Mouse (Mus musculus) midbrain, embryonic 15.5 days (tissue): Measurements from ENCODE around the gene Tspyl3. TPM values are rescaled to one million over a fixed set of nuclear protein-coding genes. Genes with fewer than 3 reads are reported as not detected.

ENCODE experiments used
- ATAC-seq: fragments of 200-750 bp; cut with Nextera tagmentation; replicated peaks from 2 replicates; pipeline ENCODE4 v1.8.0; 2017; ENCODE audit warnings: moderate TSS enrichment
- H3K27ac ChIP-seq: fragments of 300-500 bp; sonication (generic); 2 replicates; pipeline ENCODE4 v1.5.1; 2015; ENCODE audit warnings: mild to moderate bottlenecking, inconsistent platforms
- H3K27me3 ChIP-seq: fragments of 300-500 bp; sonication (generic); replicated peaks from 2 replicates; pipeline ENCODE4 v1.6.1; 2015; ENCODE audit warnings: inconsistent platforms
- H3K36me3 ChIP-seq: fragments of 300-500 bp; sonication (generic); replicated peaks from 2 replicates; pipeline ENCODE4 v1.6.1; 2015; ENCODE audit warnings: inconsistent platforms
- H3K4me1 ChIP-seq: fragments of 300-500 bp; sonication (generic); 2 replicates; pipeline ENCODE4 v1.6.1; 2015; ENCODE audit warnings: inconsistent platforms
- H3K4me2 ChIP-seq: fragments of 300-500 bp; sonication (generic); 2 replicates; pipeline ENCODE4 v1.6.1; 2015; ENCODE audit warnings: inconsistent platforms, mild to moderate bottlenecking, moderate library complexity
- H3K4me3 ChIP-seq: fragments of 300-500 bp; sonication (generic); 2 replicates; pipeline ENCODE4 v1.5.1; 2015; ENCODE audit warnings: mild to moderate bottlenecking, inconsistent platforms
- H3K9ac ChIP-seq: fragments of 300-500 bp; sonication (generic); 2 replicates; pipeline ENCODE4 v1.6.1; 2015; ENCODE audit warnings: mild to moderate bottlenecking, inconsistent platforms
- H3K9me3 ChIP-seq: fragments of 300-500 bp; sonication (generic); 2 replicates; pipeline ENCODE4 v1.6.1; 2016; ENCODE audit warnings: inconsistent platforms
- WGBS: fragments of 180-500 bp; shearing (Covaris S2); methylation state at CpG from one replicate; pipeline ENCODE4 v1.1.7; 2015; ENCODE audit warnings: mixed read lengths; 5-methylcytosine and 5-hydroxymethylcytosine counted together
- polyA plus RNA-seq: library from polyadenylated mRNA; unstranded; fragments of >200 nt; fragmentation: Nextera tagmentation; extraction: Ambion mirVana; gene quantifications from 2 replicates; pipeline ENCODE4 v1.2.1, GENCODE M21; 2015

The Tspyl3 gene
- polyA plus RNA-seq, 1 experiment from 2014 or later, result 49.7 TPM

DNA sequence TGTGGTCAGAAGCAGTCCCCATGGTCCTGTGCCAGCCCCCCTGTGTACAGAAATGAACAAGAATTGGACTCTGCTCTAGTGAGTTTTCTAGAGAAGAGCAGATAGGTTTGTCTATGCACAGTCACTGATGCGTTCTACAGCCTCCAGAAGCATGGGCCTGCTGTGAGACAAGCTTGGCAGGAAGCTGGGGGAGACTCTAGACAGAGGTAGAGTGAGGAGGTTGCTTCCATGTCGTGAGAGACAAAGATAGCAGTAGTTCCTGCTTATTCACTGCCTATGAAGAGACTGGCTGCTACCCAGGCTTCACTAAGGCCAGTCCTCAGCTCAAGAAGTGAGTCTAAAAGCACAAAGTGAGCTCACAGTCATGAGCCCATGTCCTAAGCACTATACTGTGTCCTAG, 34.0 kb downstream of the Tspyl3 start:
- H3K4me3 ChIP-seq, result no peak overlapping the region
- H3K27ac ChIP-seq, result no peak overlapping the region
- ATAC-seq, result no peak
- no peaks in the 10 kb centered on the region for H3K4me1 ChIP-seq
- no peak overlapping the region for H3K4me2 ChIP-seq
- WGBS, result 88% methylated on average over 2 of the region's 2 CpGs
- peaks cover 45% of the 10 kb centered on the region for H3K36me3 ChIP-seq
- no peak overlapping the region for H3K9ac ChIP-seq
- no peaks in the 10 kb centered on the region for H3K27me3 ChIP-seq
- no peaks in the 10 kb centered on the region for H3K9me3 ChIP-seq

DNA sequence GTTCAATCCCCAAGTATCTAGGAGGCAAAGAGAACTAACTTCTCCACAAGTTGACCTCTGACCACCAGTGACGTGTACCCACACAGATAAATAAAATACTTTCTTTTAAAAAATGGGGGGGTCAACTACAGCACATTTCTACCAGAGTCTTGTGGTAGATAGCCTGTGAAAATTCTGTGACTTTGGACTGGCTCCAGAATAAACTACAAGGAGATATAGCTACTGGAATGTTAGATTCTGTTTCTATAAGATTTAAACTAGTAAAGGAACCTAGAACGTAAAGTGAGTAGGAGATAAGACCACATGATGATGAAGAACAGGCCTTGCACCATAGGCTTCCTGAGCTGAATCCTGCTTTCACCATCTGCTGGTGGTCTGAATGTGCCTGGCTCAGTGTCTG, 37.4 kb downstream of the Tspyl3 start:
- H3K4me2 ChIP-seq, result no peak overlapping the region
- no peaks in the 10 kb centered on the region for H3K27me3 ChIP-seq
- H3K4me3 ChIP-seq, result no peak overlapping the region
- H3K9ac ChIP-seq, result no peak overlapping the region
- H3K27ac ChIP-seq, result no peak overlapping the region
- 93% methylated on average over 2 of the region's 2 CpGs for WGBS
- ATAC-seq, result no peak
- H3K36me3 ChIP-seq, result peaks cover 36% of the 10 kb centered on the region
- H3K4me1 ChIP-seq, result no peaks in the 10 kb centered on the region
- H3K9me3 ChIP-seq, result no peaks in the 10 kb centered on the region

DNA sequence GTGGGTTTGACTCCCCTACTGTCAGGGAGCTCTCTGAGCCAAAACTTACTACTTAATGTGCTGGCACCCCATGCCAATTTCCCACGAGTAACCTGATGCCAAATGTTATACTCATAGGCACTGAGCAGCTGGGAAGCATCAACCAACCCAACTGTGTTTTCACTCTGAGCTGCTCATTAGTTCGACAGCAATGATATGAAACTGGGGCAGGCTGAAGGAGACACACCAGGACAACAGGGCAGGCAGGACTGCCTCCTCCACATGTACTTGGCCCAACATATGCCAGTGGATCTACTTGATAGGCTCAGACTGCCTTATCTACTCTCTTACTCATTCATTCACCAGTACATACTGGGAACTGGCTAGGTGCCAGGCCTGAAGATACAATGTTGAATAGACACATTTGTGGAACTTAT, 39.1 kb downstream of the Tspyl3 start:
- H3K4me2 ChIP-seq, result no peak overlapping the region
- no peak overlapping the region for H3K9ac ChIP-seq
- peaks cover 42% of the 10 kb centered on the region for H3K36me3 ChIP-seq
- no peaks in the 10 kb centered on the region for H3K27me3 ChIP-seq
- no peak overlapping the region for H3K4me3 ChIP-seq
- 86% methylated on average over 2 of the region's 2 CpGs for WGBS
- no peak for ATAC-seq
- no peak overlapping the region for H3K27ac ChIP-seq
- no peaks in the 10 kb centered on the region for H3K9me3 ChIP-seq
- H3K4me1 ChIP-seq, result no peaks in the 10 kb centered on the region

DNA sequence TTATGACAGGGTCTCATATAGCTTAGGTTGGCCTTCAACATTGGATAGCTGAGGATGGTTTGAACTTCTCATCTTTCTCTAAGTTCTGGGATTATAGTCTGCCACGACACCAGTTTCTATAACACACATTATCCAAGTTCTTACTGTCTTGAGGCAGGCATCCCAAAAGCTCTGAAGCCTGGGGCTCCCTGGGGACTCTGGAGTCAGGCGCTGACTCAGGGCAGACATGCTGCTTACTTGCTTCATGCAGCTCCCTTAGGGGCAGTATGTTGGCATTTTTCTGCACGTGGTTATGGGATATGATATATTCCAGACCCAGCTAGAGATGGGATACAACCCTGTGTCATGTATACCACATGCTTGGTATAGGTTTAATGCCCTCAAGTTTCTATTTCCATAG, 45.3 kb downstream of the Tspyl3 start:
- WGBS, result 85% methylated on average over 3 of the region's 3 CpGs
- no peak for ATAC-seq
- Histone ChIP-seq H3K9ac (no peak overlapping the region), H3K4me2 (no peak overlapping the region), H3K9me3 (no peaks in the 10 kb centered on the region), H3K4me3 (no peak overlapping the region), H3K36me3 (peaks cover 14% of the 10 kb centered on the region), H3K27ac (no peak overlapping the region), H3K4me1 (no peaks in the 10 kb centered on the region), H3K27me3 (no peaks in the 10 kb centered on the region)

DNA sequence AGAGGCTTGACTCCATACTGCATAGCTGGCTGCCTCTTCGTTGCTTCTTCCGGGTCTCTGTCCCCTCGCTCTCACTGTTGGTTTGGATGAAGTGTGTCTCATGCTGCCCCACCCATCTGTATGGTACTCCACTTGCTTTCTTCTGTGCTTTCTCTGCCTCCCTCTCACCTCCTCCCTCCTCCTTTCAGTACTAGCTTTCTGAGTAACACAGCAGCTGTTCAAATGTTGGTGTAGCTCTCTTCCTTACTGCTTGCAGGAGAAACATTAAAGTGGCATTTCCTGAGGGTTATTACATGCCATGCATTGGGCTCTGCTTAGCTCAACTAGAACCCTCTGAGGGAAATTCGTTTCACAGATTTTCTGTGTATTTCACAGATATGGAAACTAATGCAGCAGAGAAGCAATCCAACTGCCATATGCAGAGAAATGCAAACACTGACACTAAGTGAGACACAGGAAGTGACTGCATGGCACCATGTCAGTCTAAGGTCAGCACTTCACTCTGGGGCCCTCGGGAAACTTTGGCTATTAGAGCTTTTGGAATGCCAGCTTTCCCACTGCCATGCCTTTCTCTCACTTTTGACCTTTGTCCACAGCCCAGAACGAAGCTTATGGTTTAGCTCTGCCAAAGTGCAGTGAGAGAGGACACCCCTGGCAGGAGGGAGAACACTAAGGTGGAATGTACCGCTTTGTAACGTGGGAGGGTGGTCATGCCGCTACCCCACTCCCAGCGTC, 45.9 kb downstream of the Tspyl3 start:
- no peak overlapping the region for H3K4me3 ChIP-seq
- no peak overlapping the region for H3K9ac ChIP-seq
- no peak overlapping the region for H3K4me2 ChIP-seq
- H3K4me1 ChIP-seq, result no peaks in the 10 kb centered on the region
- no peak overlapping the region for H3K27ac ChIP-seq
- no peak for ATAC-seq
- 87% methylated on average over 10 of the region's 10 CpGs for WGBS
- H3K9me3 ChIP-seq, result no peaks in the 10 kb centered on the region
- H3K27me3 ChIP-seq, result no peaks in the 10 kb centered on the region
- peaks cover 12% of the 10 kb centered on the region for H3K36me3 ChIP-seq

DNA sequence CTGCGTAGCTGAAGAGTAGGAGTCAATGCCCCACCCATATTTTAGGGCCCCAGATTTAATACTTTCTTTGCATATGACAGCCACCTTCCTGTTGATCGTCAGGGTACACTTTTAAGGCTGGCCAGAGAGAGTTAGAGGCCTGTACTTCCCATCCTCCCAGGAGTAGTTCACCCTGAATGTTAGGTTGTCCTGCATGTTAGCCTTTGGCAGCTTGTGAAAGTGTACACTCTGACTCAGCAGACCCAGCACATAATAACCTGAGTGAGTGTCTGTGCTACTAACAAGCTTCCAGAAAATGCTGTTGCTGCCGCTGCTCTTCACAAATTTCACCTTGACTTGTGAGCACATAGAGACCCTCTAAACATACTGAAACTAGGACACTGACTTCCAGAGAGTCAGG, 48.1 kb downstream of the Tspyl3 start:
- H3K4me1 ChIP-seq, result no peaks in the 10 kb centered on the region
- no peak overlapping the region for H3K27ac ChIP-seq
- no peaks in the 10 kb centered on the region for H3K9me3 ChIP-seq
- WGBS, result 94% methylated on average over 3 of the region's 3 CpGs
- ATAC-seq, result no peak
- H3K27me3 ChIP-seq, result no peaks in the 10 kb centered on the region
- no peak overlapping the region for H3K9ac ChIP-seq
- no peak overlapping the region for H3K4me2 ChIP-seq
- no peak overlapping the region for H3K4me3 ChIP-seq
- H3K36me3 ChIP-seq, result peaks cover 6% of the 10 kb centered on the region; the same call in 1 of the 2 replicates

DNA sequence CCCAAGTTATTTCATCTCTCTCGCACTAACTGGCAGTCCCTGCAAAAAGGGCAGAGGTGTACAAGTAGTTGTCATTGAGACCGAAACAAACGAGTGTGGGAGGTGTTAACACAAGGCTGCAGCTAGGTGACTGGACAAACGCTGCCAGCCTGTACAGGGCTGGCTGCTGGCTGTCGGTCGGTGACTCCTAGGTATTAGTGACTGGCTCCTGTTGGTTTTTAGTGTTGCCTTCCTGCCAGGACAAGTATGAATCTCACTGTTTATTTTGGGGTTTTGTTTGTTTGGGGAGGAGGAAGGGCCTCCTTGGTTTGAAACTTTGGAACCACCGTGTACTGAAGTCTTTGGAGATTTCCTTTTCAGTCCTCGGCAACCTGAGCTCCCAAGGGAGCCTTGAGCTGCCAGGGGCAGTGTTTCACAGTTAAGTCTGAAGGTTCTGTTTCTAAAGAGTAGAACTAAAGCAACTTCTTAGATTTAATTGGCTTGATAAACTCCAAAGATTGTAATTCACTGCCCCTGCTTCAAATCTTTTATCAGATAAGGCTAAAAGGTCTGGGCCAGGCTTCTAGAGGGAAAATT, 49.2 kb downstream of the Tspyl3 start:
- no peak overlapping the region for H3K4me2 ChIP-seq
- no peak for ATAC-seq
- H3K4me1 ChIP-seq, result no peaks in the 10 kb centered on the region
- H3K36me3 ChIP-seq, result peaks cover 1% of the 10 kb centered on the region; the same call in 1 of the 2 replicates
- H3K9me3 ChIP-seq, result no peaks in the 10 kb centered on the region
- no peak overlapping the region for H3K9ac ChIP-seq
- no peak overlapping the region for H3K4me3 ChIP-seq
- H3K27ac ChIP-seq, result no peak overlapping the region
- 76% methylated on average over 8 of the region's 8 CpGs for WGBS
- no peaks in the 10 kb centered on the region for H3K27me3 ChIP-seq

Other genes with a start within 250 kb of the Tspyl3 start
- gene Pdrg1, start 210.0 kb downstream of the Tspyl3 start, polyA plus RNA-seq, result 234 and 236 TPM in 2 replicates
- gene Xkr7, start 193.6 kb downstream of the Tspyl3 start, polyA plus RNA-seq, result 1.9 and 2.1 TPM in 2 replicates
- gene Ccm2l, start 159.5 kb downstream of the Tspyl3 start, polyA plus RNA-seq, result 1.7 and 2.7 TPM in 2 replicates
- gene Hck, start 117.0 kb downstream of the Tspyl3 start, polyA plus RNA-seq, result 2.9 and 3.3 TPM in 2 replicates
- 82.0 and 88.7 TPM in 2 replicates for gene Tm9sf4, start 64.1 kb downstream of the Tspyl3 start, polyA plus RNA-seq
- gene Plagl2, start 16.0 kb upstream of the Tspyl3 start, polyA plus RNA-seq, result 6.5 and 7.4 TPM in 2 replicates
- gene Pofut1, start 16.1 kb upstream of the Tspyl3 start, polyA plus RNA-seq, result 5.2 and 6.2 TPM in 2 replicates
- gene Kif3b, start 66.0 kb upstream of the Tspyl3 start, polyA plus RNA-seq, result 24.6 and 24.7 TPM in 2 replicates
- gene Asxl1, start 120.4 kb upstream of the Tspyl3 start, polyA plus RNA-seq, result 13.7 and 14.9 TPM in 2 replicates